Mouse (Mus musculus) kidney, adult 9 months (tissue): Measurements from ENCODE around the gene Ribc1.

ENCODE experiments used
- DNase-seq: peaks from one replicate; pipeline ENCODE4 v3.0.0; 2022

Gene Ribc1

DNA sequence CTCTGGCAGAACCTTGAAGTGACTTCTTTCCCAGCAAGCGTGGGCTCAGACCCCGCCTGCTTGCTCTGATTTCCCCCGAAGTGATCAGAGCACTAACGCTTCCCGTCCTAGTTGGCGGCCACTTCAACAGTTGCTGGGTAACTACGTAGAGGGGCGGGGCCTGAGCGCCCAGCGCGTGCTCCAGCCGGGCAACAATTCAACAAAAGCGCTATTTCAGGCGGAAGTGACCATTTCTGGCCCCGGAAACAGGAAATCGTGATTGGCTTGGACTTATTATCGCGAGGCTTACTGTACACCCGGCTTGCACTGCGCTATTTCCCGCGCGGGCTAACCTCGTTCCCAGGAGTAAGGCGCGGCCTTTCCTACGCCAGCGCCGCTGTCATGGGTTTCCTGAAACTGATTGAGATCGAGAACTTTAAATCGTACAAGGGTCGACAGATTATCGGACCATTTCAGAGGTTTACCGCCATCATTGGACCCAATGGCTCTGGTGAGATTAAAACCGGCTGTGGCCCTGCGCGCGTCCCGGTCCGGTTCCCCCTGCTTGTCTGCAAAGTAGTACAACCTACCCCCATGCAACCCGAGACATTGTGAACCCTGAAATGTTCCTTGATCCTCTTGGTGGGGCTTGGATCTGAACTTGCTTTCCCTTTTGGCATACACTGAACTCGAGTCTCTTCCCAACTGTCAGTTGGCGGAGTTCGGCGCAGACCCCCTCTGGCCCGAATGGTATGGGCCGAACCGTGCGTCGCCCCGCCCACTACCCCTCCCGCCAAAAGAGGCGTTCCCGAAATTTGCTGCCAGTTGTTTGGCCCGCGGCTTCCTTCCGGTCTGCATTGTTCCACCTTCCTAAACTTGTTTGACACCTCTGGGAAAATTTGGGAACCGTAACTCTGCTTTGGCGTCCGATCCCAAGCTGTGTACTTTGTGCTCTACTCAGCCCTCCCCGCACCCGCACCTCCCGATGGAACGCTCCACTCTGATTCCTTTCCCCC, at the start of gene Ribc1, which contains the start of gene Smc1a:
Gene Ribc1, minus strand, starts transcription at position 145 of the 995 bp plus-strand sequence.
Gene Smc1a, plus strand, starts transcription at position 278 of the 995 bp plus-strand sequence.
- DNase-seq: peak; percentile 96

DNA sequence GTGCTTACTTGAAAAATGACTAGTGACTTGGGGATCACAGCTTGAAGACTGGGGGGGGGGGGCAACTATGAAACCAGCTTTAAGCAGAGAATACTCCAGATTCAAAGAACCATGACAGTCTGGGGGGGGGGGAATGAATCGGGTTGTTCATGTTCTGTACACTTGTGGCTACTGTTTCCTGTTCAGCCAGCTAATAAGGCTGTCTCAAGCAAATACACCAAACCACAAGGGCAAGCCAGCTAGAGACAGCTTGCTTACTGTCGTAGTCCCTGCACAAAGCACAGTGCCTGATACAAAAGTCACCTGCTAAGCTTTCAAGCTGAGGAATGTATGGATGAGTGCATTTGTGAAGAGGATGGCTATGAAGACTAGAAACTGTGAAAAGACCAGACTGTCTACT, 49.6 kb upstream of the Ribc1 start:
- no peak for DNase-seq

DNA sequence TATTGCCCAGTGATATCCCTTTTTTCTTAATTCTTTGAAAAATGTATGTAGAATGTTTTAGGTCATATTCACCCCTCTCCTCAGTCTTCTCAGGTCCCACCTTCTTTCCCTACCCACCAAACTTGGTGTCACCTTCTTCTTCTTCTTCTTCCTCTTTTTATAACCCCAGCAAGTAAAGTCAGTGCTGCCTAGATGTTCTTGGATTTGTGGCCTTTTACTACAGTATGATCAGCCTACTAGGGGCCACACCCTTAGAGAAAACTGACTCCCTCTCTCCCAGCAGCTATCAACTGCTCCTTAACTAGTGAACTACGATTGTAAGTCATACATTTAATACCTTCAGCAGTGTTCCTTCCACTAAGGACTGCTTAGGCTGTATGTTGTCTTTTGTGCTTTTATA, 38.0 kb upstream of the Ribc1 start:
- DNase-seq: no peak

- no peak for DNase-seq
Measured at GRCm38 (mm10) chrX:152052546-152052945, 36.5 kb upstream of the Ribc1 start.

DNA sequence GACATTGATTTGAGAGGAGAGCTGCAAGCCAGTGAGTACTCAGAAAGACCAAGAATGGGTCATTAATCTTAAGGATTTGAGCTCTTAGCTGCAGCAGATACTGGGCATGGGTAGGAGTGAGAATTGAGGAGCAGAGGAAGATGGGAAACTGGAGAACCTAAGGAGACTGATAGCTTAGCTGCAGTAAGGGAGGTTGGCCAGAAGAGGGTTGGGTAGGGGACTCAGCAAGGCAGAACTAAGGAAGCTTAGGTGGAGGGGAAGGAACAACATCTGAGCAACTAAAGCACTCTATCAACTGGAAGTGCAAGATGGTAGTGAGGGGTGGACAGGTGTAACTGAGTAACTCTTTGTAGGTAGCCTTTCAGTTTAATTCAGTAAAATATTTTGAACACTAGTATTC, 31.1 kb upstream of the Ribc1 start:
- no peak for DNase-seq

DNA sequence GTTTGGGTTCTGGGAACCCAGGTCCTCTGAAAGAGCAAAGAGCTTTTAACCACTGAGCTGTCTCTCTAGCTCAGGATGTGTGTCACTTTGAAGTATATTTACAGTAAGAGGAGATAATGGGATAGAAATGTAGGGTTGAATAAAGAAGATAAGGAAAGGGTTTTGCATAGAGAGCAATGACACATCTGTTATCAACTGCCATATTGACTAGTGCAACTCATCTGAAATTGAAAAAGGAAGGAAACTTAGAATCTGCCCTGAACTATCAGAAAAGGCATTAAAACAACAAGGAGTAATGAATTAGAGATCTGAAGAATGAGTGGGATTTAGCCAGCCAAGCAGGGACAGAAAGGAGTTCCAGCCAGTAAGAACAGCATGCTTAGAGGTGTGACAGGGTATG, 23.8 kb upstream of the Ribc1 start:
- no peak for DNase-seq

DNA sequence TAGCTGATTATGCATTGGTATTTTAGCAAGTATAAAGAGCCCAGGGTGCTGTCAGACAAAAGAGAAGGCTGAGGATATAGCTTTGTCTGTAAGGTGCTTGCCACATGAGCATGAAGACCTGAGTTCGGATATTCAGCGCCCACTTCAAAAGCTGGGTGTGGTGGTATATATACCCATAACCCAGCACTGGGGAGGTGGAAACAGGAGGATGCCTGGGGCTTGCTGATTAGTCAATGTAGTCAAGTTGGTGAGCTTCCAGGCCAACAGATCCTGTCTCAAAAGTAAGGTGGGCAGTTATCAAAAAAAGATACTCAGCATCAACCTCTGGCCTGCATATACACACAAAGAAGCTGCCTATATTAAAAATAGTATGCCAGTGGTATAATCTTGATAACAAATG, 3.2 kb upstream of the Ribc1 start:
- DNase-seq: no peak

- DNase-seq: no peak
Measured at GRCm38 (mm10) chrX:152017186-152017585, 1.1 kb upstream of the Ribc1 start.

GRCm38 (mm10) chrX:152015752-152016150, 344 bp downstream of the Ribc1 start:
- no peak for DNase-seq

GRCm38 (mm10) chrX:152007863-152008262, 8.2 kb downstream of the Ribc1 start:
- no peak for DNase-seq

- DNase-seq: no peak
Measured at GRCm38 (mm10) chrX:152002865-152003264, 13.2 kb downstream of the Ribc1 start.

DNA sequence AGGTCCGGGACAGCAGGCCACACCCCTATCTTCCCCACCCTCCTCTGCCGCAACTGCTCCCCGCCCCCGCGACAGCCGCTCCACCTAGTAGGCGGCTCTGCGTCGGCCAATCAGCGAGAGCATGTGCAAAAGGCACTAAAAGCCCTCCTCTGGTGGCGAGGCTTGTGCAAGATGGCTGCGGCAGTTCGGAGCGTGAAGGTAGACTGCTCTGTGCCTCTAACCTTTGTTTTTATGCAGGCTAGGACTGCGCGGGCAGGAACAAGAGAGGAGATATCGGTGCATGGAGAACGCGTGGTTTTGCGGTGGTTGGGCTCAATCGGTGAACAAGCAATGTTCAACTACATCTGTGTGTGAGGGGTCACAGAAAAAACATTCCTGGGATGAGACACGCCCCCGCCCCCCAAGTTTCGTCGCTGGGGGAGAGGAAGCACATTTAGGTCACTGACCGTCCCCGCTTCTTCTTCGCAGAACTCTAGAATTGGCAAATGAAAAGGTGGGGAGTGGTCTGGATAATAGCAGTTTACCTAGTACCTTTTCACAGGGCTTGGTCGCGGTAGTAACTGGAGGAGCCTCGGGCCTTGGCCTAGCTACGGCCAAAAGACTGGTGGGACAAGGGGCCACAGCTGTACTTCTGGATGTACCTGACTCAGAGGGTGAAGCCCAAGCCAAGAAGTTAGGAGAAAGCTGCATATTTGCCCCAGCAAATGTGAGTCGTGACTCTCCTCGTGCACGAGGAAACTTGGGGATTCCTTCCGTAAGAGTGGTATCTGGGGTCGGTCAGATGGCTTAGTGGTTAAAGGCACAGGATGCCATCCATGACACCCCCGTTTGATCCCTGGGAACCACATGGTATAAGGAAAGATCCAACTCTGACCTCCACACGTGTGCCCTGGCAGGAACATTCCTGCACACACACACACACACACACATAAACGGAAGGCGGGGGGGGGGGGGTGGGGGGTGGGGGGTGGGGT, 14.1 kb downstream of the Ribc1 start, which contains the start of gene Hsd17b10:
Gene Hsd17b10, plus strand, starts transcription at position 109 of the 974 bp plus-strand sequence.
- DNase-seq: peak; percentile 90

DNA sequence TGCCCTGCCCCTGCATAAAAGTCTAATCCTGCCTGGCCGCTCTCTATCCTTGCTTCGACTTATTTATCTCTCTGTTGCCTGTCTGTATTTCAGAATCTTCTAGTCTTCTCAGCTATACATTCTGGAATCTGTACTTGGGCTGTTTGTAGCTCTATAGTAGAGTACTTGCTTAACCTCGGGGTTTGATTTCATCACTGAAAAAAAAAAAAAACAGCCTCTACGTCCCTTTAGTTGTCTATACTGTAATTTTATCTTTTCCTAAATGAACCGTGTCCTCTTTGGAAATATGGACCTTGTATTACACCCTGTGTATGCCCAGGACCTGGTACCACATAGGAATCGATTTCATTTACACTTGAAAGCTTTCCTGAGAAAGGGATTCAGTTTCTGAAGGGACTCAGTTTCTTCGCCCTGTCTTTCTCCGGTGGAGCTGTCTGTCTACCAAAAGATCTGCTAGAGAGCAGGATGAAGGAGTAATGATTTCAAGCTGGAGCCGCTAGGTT, 14.9 kb downstream of the Ribc1 start:
- no peak for DNase-seq

GRCm38 (mm10) chrX:151999006-151999710, 16.9 kb downstream of the Ribc1 start:
- no peak for DNase-seq
